Mouse (Mus musculus) cerebellum, adult 8-10 months (tissue): ENCODE measurements around the gene Dppa3.
"Not testable (repeated sequence)": the region's sequence is repeated elsewhere in the genome, so short reads cannot be mapped to it uniquely, and the experiment has no call there.

Source experiments
- DNase-seq: peaks from one replicate; pipeline ENCODE4 v3.0.0; 2022

Gene Dppa3

GRCm38 (mm10) chr6:122614047-122614446, 12.2 kb upstream of the Dppa3 start:
- no peak for DNase-seq

GRCm38 (mm10) chr6:122616022-122616421, 10.2 kb upstream of the Dppa3 start:
- no peak for DNase-seq

- no peak for DNase-seq
Observed at GRCm38 (mm10) chr6:122621066-122621465, 5.1 kb upstream of the Dppa3 start.

GRCm38 (mm10) chr6:122624480-122624879, 1.7 kb upstream of the Dppa3 start:
- DNase-seq: no peak

- DNase-seq: no peak
Observed at GRCm38 (mm10) chr6:122625156-122625555, 1.1 kb upstream of the Dppa3 start.

- no peak for DNase-seq
Observed at GRCm38 (mm10) chr6:122627469-122628108, 1.4 kb downstream of the Dppa3 start.

GRCm38 (mm10) chr6:122633411-122633810, 7.2 kb downstream of the Dppa3 start:
- no peak for DNase-seq

- no peak for DNase-seq
Observed at GRCm38 (mm10) chr6:122635315-122635714, 9.1 kb downstream of the Dppa3 start.

- DNase-seq: no peak
Observed at GRCm38 (mm10) chr6:122636666-122637065, 10.5 kb downstream of the Dppa3 start.

GRCm38 (mm10) chr6:122637566-122637965, 11.4 kb downstream of the Dppa3 start:
- DNase-seq: not testable (repeated sequence)

GRCm38 (mm10) chr6:122644196-122644595, 18.0 kb downstream of the Dppa3 start:
- DNase-seq: not testable (repeated sequence)

GRCm38 (mm10) chr6:122649903-122650302, 23.7 kb downstream of the Dppa3 start:
- DNase-seq: no peak

GRCm38 (mm10) chr6:122650398-122650980, 24.3 kb downstream of the Dppa3 start:
- DNase-seq: no peak

GRCm38 (mm10) chr6:122654301-122654700, 28.1 kb downstream of the Dppa3 start:
- DNase-seq: no peak

GRCm38 (mm10) chr6:122657630-122658029, 31.4 kb downstream of the Dppa3 start:
- DNase-seq: no peak

- DNase-seq: no peak
Observed at GRCm38 (mm10) chr6:122659567-122659966, 33.4 kb downstream of the Dppa3 start.

- peak; percentile 42 for DNase-seq
Observed at GRCm38 (mm10) chr6:122660601-122661379, 34.6 kb downstream of the Dppa3 start.

- no peak for DNase-seq
Observed at GRCm38 (mm10) chr6:122662551-122663264, 36.5 kb downstream of the Dppa3 start.

GRCm38 (mm10) chr6:122663596-122664206, 37.5 kb downstream of the Dppa3 start:
- DNase-seq: no peak

GRCm38 (mm10) chr6:122665866-122666265, 39.7 kb downstream of the Dppa3 start:
- DNase-seq: no peak

- no peak for DNase-seq
Observed at GRCm38 (mm10) chr6:122667715-122668114, 41.5 kb downstream of the Dppa3 start.

GRCm38 (mm10) chr6:122668823-122669222, 42.6 kb downstream of the Dppa3 start:
- no peak for DNase-seq
